Mouse (Mus musculus) hindbrain, embryonic 14.5 days (tissue): ENCODE measurements around the gene 1700020D05Rik. TPM values are rescaled to one million over a fixed set of nuclear protein-coding genes. Genes with fewer than 3 reads are reported as not detected.

Experiments used
- ATAC-seq: fragments of 200-750 bp; cut with Nextera tagmentation; 2 replicates; pipeline ENCODE4 v1.8.0; 2017; ENCODE audit warnings: moderate number of reproducible peaks, mild to moderate bottlenecking, moderate TSS enrichment, moderate library complexity; ENCODE audit not compliant: low FRiP score
- DNase-seq: peaks from one replicate; pipeline ENCODE4 v3.0.0-alpha.2; 2015; ENCODE audit warnings: low spot score
- H3K27ac ChIP-seq: fragments of 300-500 bp; sonication (generic); 2 replicates; pipeline ENCODE4 v1.5.1; 2014; ENCODE audit warnings: mild to moderate bottlenecking, moderate library complexity
- H3K27me3 ChIP-seq: fragments of 300-500 bp; sonication (generic); 2 replicates; pipeline ENCODE4 v1.6.1; 2014; ENCODE audit warnings: mild to moderate bottlenecking, low read length, mixed read lengths; ENCODE audit not compliant: control insufficient read depth, insufficient read depth
- H3K36me3 ChIP-seq: fragments of 300-500 bp; sonication (generic); replicated peaks from 2 replicates; pipeline ENCODE4 v1.6.1; 2014; ENCODE audit not compliant: control insufficient read depth, insufficient read depth
- H3K4me1 ChIP-seq: fragments of 300-500 bp; sonication (generic); replicated peaks from 2 replicates; pipeline ENCODE4 v1.6.1; 2014; ENCODE audit warnings: antibody characterized with exemption, low read length, mixed read lengths; ENCODE audit not compliant: control insufficient read depth, insufficient read depth
- H3K4me2 ChIP-seq: fragments of 300-500 bp; sonication (generic); replicated peaks from 2 replicates; pipeline ENCODE4 v1.6.1; 2014; ENCODE audit warnings: mild to moderate bottlenecking, moderate library complexity
- H3K4me3 ChIP-seq: fragments of 300-500 bp; sonication (generic); replicated peaks from 2 replicates; pipeline ENCODE4 v1.5.1; 2014; ENCODE audit warnings: mild to moderate bottlenecking, low read length
- H3K9ac ChIP-seq: fragments of 300-500 bp; sonication (generic); 2 replicates; pipeline ENCODE4 v1.6.1; 2014
- H3K9me3 ChIP-seq: fragments of 300-500 bp; sonication (generic); 2 replicates; pipeline ENCODE4 v1.6.1; 2016; ENCODE audit warnings: low read length; ENCODE audit not compliant: control insufficient read depth
- WGBS: fragments of 180-500 bp; shearing (Covaris S2); extraction: QIAGEN DNeasy Blood & Tissue Kit; methylation state at CpG from one replicate; pipeline ENCODE4 v1.1.7; 2014; 5-methylcytosine and 5-hydroxymethylcytosine counted together
- polyA plus RNA-seq: library from polyadenylated mRNA; unstranded; fragments of >200 nt; fragmentation: Nextera tagmentation; extraction: Ambion mirVana; gene quantifications from 2 replicates; pipeline ENCODE4 v1.2.1, GENCODE M21; 2014

Gene 1700020D05Rik
- polyA plus RNA-seq, 1 experiment from 2014 or later, result 0.58 TPM

- 1% methylated on average over 26 of the region's 26 CpGs for WGBS
- H3K36me3 ChIP-seq, result peaks cover 43% of the 10 kb centered on the region
- no peaks in the 10 kb centered on the region for H3K9me3 ChIP-seq
- H3K9ac ChIP-seq, result peak overlapping the region; percentile 57
- no peaks in the 10 kb centered on the region for H3K27me3 ChIP-seq
- DNase-seq, result peak; percentile 84
- peak; percentile 72 for ATAC-seq
- peaks cover 30% of the 10 kb centered on the region for H3K4me1 ChIP-seq
- H3K4me3 ChIP-seq, result peak overlapping the region; percentile 46
- H3K27ac ChIP-seq, result peak overlapping the region; percentile 99
- H3K4me2 ChIP-seq, result peak overlapping the region; percentile 86
These were observed 14.6 kb downstream of the 1700020D05Rik start for GRCm38 (mm10) chr19:5488878-5489571.

- Histone ChIP-seq H3K9ac (peak within 1 kb of the TSS; percentile 59), H3K9me3 (no peaks in the 10 kb centered on the region), H3K4me3 (peak within 1 kb of the TSS; percentile 46), H3K27me3 (no peaks in the 10 kb centered on the region), H3K4me1 (peaks cover 30% of the 10 kb centered on the region), H3K36me3 (peaks cover 43% of the 10 kb centered on the region), H3K4me2 (peak within 1 kb of the TSS; percentile 86), H3K27ac (peak within 1 kb of the TSS; percentile 99)
- under 1% methylated on average over 39 of the region's 39 CpGs for WGBS
- DNase-seq (peak; percentile 93), ATAC-seq (peak; percentile 63)
These were observed 15.6 kb downstream of the 1700020D05Rik start, which contains the start of gene Mus81 for GRCm38 (mm10) chr19:5487768-5488550. Gene Mus81 (minus strand): TSS chr19:5488402.

GRCm38 (mm10) chr19:5486771-5487170 lies 16.8 kb downstream of the 1700020D05Rik start:
- H3K27me3 ChIP-seq, result no peaks in the 10 kb centered on the region
- WGBS, result 88% methylated on average over 4 of the region's 4 CpGs
- no peak overlapping the region for H3K9ac ChIP-seq
- no peak overlapping the region for H3K27ac ChIP-seq
- H3K4me1 ChIP-seq, result peaks cover 20% of the 10 kb centered on the region
- ATAC-seq (no peak), DNase-seq (no peak)
- H3K4me2 ChIP-seq, result peak overlapping the region; percentile 86; the same call in 1 of the 2 replicates
- peaks cover 43% of the 10 kb centered on the region for H3K36me3 ChIP-seq
- H3K9me3 ChIP-seq, result no peaks in the 10 kb centered on the region
- H3K4me3 ChIP-seq, result peak overlapping the region; percentile 46; the same call in 1 of the 2 replicates

GRCm38 (mm10) chr19:5486286-5486685 lies 17.3 kb downstream of the 1700020D05Rik start:
- WGBS, result 91% methylated on average over 8 of the region's 8 CpGs
- Histone ChIP-seq H3K27me3 (no peaks in the 10 kb centered on the region), H3K4me1 (peaks cover 18% of the 10 kb centered on the region; the same call in 1 of the 2 replicates), H3K9me3 (no peaks in the 10 kb centered on the region), H3K27ac (no peak overlapping the region), H3K36me3 (peaks cover 47% of the 10 kb centered on the region), H3K4me3 (no peak overlapping the region), H3K9ac (no peak overlapping the region), H3K4me2 (no peak overlapping the region)
- DNase-seq, result no peak
- no peak for ATAC-seq

- no peak for ATAC-seq
- H3K4me2 ChIP-seq, result no peak overlapping the region
- no peak overlapping the region for H3K4me3 ChIP-seq
- no peak for DNase-seq
- 92% methylated on average over 7 of the region's 7 CpGs for WGBS
- peaks cover 18% of the 10 kb centered on the region; the same call in 1 of the 2 replicates for H3K4me1 ChIP-seq
- no peaks in the 10 kb centered on the region for H3K27me3 ChIP-seq
- H3K9ac ChIP-seq, result no peak overlapping the region
- no peaks in the 10 kb centered on the region for H3K9me3 ChIP-seq
- H3K27ac ChIP-seq, result no peak overlapping the region
- peaks cover 51% of the 10 kb centered on the region for H3K36me3 ChIP-seq
These were observed 17.8 kb downstream of the 1700020D05Rik start for GRCm38 (mm10) chr19:5485821-5486220.

GRCm38 (mm10) chr19:5485371-5485770 lies 18.2 kb downstream of the 1700020D05Rik start:
- H3K4me1 ChIP-seq, result peaks cover 18% of the 10 kb centered on the region; the same call in 1 of the 2 replicates
- no peaks in the 10 kb centered on the region for H3K9me3 ChIP-seq
- H3K27me3 ChIP-seq, result no peaks in the 10 kb centered on the region
- H3K4me3 ChIP-seq, result no peak overlapping the region
- DNase-seq (no peak), ATAC-seq (no peak)
- no peak overlapping the region for H3K4me2 ChIP-seq
- no peak overlapping the region for H3K9ac ChIP-seq
- H3K27ac ChIP-seq, result no peak overlapping the region
- 92% methylated on average over 8 of the region's 8 CpGs for WGBS
- peaks cover 56% of the 10 kb centered on the region for H3K36me3 ChIP-seq

GRCm38 (mm10) chr19:5484496-5484895 lies 19.1 kb downstream of the 1700020D05Rik start:
- WGBS, result 91% methylated on average over 5 of the region's 5 CpGs
- Histone ChIP-seq H3K9me3 (no peaks in the 10 kb centered on the region), H3K27ac (no peak overlapping the region), H3K27me3 (no peaks in the 10 kb centered on the region), H3K36me3 (peaks cover 59% of the 10 kb centered on the region), H3K9ac (no peak overlapping the region), H3K4me1 (peaks cover 13% of the 10 kb centered on the region; the same call in 1 of the 2 replicates), H3K4me2 (no peak overlapping the region), H3K4me3 (no peak overlapping the region)
- ATAC-seq (no peak), DNase-seq (no peak)

GRCm38 (mm10) chr19:5483386-5484359 lies 19.9 kb downstream of the 1700020D05Rik start:
- DNase-seq (no peak), ATAC-seq (no peak)
- Histone ChIP-seq H3K4me1 (0 out of 2 replicates have a peak, but pooled peaks cover 9% of the 10 kb centered on the region), H3K4me3 (no peak overlapping the region), H3K9ac (no peak overlapping the region), H3K4me2 (no peak overlapping the region), H3K27me3 (no peaks in the 10 kb centered on the region), H3K27ac (no peak overlapping the region), H3K9me3 (no peaks in the 10 kb centered on the region), H3K36me3 (peaks cover 65% of the 10 kb centered on the region)
- 94% methylated on average over 19 of the region's 19 CpGs for WGBS
